Mouse (Mus musculus): ENCODE results near the gene Irf1. TPM values are rescaled to one million over a fixed set of nuclear protein-coding genes. Genes with fewer than 3 reads are reported as not detected.

Irf1 gene
- polyA plus RNA-seq, 1 experiment from 2014 or later, result 2.0 TPM

GRCm38 (mm10) chr11:53821230-53821944 is 51.6 kb downstream of the Irf1 start:
- Histone ChIP-seq H3K4me3 (replicated peaks) (no peak overlapping the region), H3K36me3 (no peaks in the 10 kb centered on the region), H3K9me3 (no peaks in the 10 kb centered on the region), H3K4me1 (replicated peaks) (no peaks in the 10 kb centered on the region), H3K27me3 (no peaks in the 10 kb centered on the region), H3K9ac (replicated peaks) (no peak overlapping the region), H3K27ac (no peak overlapping the region), H3K4me2 (replicated peaks) (no peak overlapping the region)
- WGBS, result 83% methylated on average over 11 of the region's 11 CpGs
- no peak for ATAC-seq

GRCm38 (mm10) chr11:53821945-53822338 is 52.1 kb downstream of the Irf1 start:
- Histone ChIP-seq H3K9ac (replicated peaks) (no peak overlapping the region), H3K36me3 (no peaks in the 10 kb centered on the region), H3K27me3 (no peaks in the 10 kb centered on the region), H3K9me3 (no peaks in the 10 kb centered on the region), H3K4me2 (replicated peaks) (no peak overlapping the region), H3K4me3 (replicated peaks) (no peak overlapping the region), H3K4me1 (replicated peaks) (no peaks in the 10 kb centered on the region), H3K27ac (no peak overlapping the region)
- WGBS, result 96% methylated on average over 3 of the region's 3 CpGs
- ATAC-seq, result no peak

GRCm38 (mm10) chr11:53825409-53825808 is 55.6 kb downstream of the Irf1 start:
- Histone ChIP-seq H3K36me3 (no peaks in the 10 kb centered on the region), H3K9me3 (peaks cover 5% of the 10 kb centered on the region; the same call in 1 of the 2 replicates), H3K4me2 (replicated peaks) (no peak overlapping the region), H3K27ac (no peak overlapping the region), H3K27me3 (no peaks in the 10 kb centered on the region), H3K4me1 (replicated peaks) (no peaks in the 10 kb centered on the region), H3K4me3 (replicated peaks) (no peak overlapping the region), H3K9ac (replicated peaks) (no peak overlapping the region)
- 92% methylated on average over 4 of the region's 4 CpGs for WGBS
- ATAC-seq, result no peak

Small RNA genes within 50 kb of the gene (microRNA-seq; reads per million reads assigned to microRNA genes)
- gene Mir7671, result not detected

Other genes starting within 250 kb of the Irf1 start
- 232 and 283 TPM in 2 replicates for gene Kif3a, start 202.6 kb upstream of the Irf1 start, polyA plus RNA-seq (2015; fragmentation: Nextera tagmentation; extraction: Ambion mirVana)
- gene Il4, start 151.3 kb upstream of the Irf1 start, polyA plus RNA-seq (2015; fragmentation: Nextera tagmentation; extraction: Ambion mirVana), result 2.8 and 4.2 TPM in 2 replicates
- gene Il13, start 135.3 kb upstream of the Irf1 start, polyA plus RNA-seq (2015; fragmentation: Nextera tagmentation; extraction: Ambion mirVana), result not detected in 2 replicates
- 13.0 and 14.3 TPM in 2 replicates for gene Rad50, start 62.7 kb upstream of the Irf1 start, polyA plus RNA-seq (2015; fragmentation: Nextera tagmentation; extraction: Ambion mirVana)
- not detected in 2 replicates for gene Il5, start 49.2 kb upstream of the Irf1 start, polyA plus RNA-seq (2015; fragmentation: Nextera tagmentation; extraction: Ambion mirVana)
- not detected in 2 replicates for gene Gm17334, start 3.2 kb downstream of the Irf1 start, polyA plus RNA-seq (2015; fragmentation: Nextera tagmentation; extraction: Ambion mirVana)
- gene Gm12216, start 89.2 kb downstream of the Irf1 start, polyA plus RNA-seq (2015; fragmentation: Nextera tagmentation; extraction: Ambion mirVana), result 0.40 TPM in 1 of 2 replicates, not detected in the other
- gene Slc22a5, start 121.6 kb downstream of the Irf1 start, polyA plus RNA-seq (2015; fragmentation: Nextera tagmentation; extraction: Ambion mirVana), result 8.0 and 8.1 TPM in 2 replicates
- gene Slc22a21, start 210.3 kb downstream of the Irf1 start, polyA plus RNA-seq (2015; fragmentation: Nextera tagmentation; extraction: Ambion mirVana), result 1.7 and 1.8 TPM in 2 replicates

All from midbrain, embryonic 13.5 days (tissue).